Mouse (Mus musculus) forebrain, embryonic 14.5 days (tissue): ENCODE measurements around the gene Smg7. TPM values are rescaled to one million over a fixed set of nuclear protein-coding genes. Genes with fewer than 3 reads are reported as not detected.
A peak's percentile ranks its signal among the peaks of the same experiment; 100 is the strongest.

ENCODE experiments used
- ATAC-seq: fragments of 200-750 bp; cut with Nextera tagmentation; 2 replicates; pipeline ENCODE4 v1.8.0; 2017; ENCODE audit warnings: mild to moderate bottlenecking, moderate library complexity
- DNase-seq: peaks from one replicate; pipeline ENCODE4 v3.0.0-alpha.2; 2015; ENCODE audit warnings: low spot score
- H3K27ac ChIP-seq: fragments of 300-500 bp; sonication (generic); 2 replicates; pipeline ENCODE4 v1.5.1; 2014; ENCODE audit warnings: low read depth, mild to moderate bottlenecking, control low read depth, low read length, moderate library complexity
- H3K27me3 ChIP-seq: fragments of 300-500 bp; sonication (generic); replicated peaks from 2 replicates; pipeline ENCODE4 v1.6.1; 2014; ENCODE audit warnings: low read length, control low read depth, mixed read lengths; ENCODE audit not compliant: control insufficient read depth, insufficient read depth
- H3K36me3 ChIP-seq: fragments of 300-500 bp; sonication (generic); 2 replicates; pipeline ENCODE4 v1.6.1; 2014; ENCODE audit warnings: low read length, control low read depth; ENCODE audit not compliant: control insufficient read depth, insufficient read depth
- H3K4me1 ChIP-seq: fragments of 300-500 bp; sonication (generic); 2 replicates; pipeline ENCODE4 v1.6.1; 2014; ENCODE audit warnings: antibody characterized with exemption, low read length, control low read depth; ENCODE audit not compliant: control insufficient read depth, insufficient read depth
- H3K4me2 ChIP-seq: fragments of 300-500 bp; sonication (generic); 2 replicates; pipeline ENCODE4 v1.6.1; 2014; ENCODE audit warnings: mild to moderate bottlenecking, control low read depth, low read length
- H3K4me3 ChIP-seq: fragments of 300-500 bp; sonication (generic); 2 replicates; pipeline ENCODE4 v1.5.1; 2014; ENCODE audit warnings: low read depth, low read length, control low read depth
- H3K9ac ChIP-seq: fragments of 300-500 bp; sonication (generic); 2 replicates; pipeline ENCODE4 v1.6.1; 2014; ENCODE audit warnings: mild to moderate bottlenecking, low read length, control low read depth, moderate library complexity
- H3K9me3 ChIP-seq: fragments of 300-500 bp; sonication (generic); replicated peaks from 2 replicates; pipeline ENCODE4 v1.6.1; 2016; ENCODE audit warnings: low read length, control low read depth, mixed read lengths; ENCODE audit not compliant: control insufficient read depth
- WGBS: fragments of 180-500 bp; shearing (Covaris S2); extraction: QIAGEN DNeasy Blood & Tissue Kit; methylation state at CpG from one replicate; pipeline ENCODE4 v1.1.7; 2014; 5-methylcytosine and 5-hydroxymethylcytosine counted together
- polyA plus RNA-seq: library from polyadenylated mRNA; unstranded; fragments of >200 nt; fragmentation: Nextera tagmentation; extraction: Ambion mirVana; gene quantifications from 2 replicates; pipeline ENCODE4 v1.2.1, GENCODE M21; 2014

The Smg7 gene
- polyA plus RNA-seq, 1 experiment from 2014 or later = 31.0 TPM

DNA sequence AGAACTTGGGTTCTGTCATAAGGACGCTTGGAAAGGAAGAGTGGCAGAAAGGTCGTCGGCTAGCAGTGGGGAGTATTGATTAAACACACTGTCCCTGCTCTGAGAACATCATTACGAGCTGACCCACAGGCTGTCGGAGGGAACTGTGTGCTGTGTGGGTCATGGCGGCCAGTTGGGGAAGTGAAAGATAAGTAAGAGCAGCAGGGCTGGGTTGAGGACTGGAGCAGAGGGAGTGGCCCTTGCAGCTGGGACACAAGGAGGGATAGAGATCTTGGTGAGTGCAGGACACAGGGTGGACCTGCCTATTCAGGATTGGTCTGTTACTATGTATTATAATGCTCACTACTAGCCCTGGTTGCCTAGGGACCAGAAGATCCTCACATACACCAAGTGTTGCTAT, 97.5 kb downstream of the Smg7 start:
- Histone ChIP-seq H3K9ac (no peak overlapping the region), H3K27me3 (no peaks in the 10 kb centered on the region), H3K36me3 (no peaks in the 10 kb centered on the region), H3K4me2 (no peak overlapping the region), H3K9me3 (no peaks in the 10 kb centered on the region), H3K27ac (no peak overlapping the region), H3K4me1 (no peaks in the 10 kb centered on the region), H3K4me3 (no peak overlapping the region)
- WGBS = 89% methylated on average over 6 of the region's 6 CpGs
- DNase-seq (no peak), ATAC-seq (no peak)

DNA sequence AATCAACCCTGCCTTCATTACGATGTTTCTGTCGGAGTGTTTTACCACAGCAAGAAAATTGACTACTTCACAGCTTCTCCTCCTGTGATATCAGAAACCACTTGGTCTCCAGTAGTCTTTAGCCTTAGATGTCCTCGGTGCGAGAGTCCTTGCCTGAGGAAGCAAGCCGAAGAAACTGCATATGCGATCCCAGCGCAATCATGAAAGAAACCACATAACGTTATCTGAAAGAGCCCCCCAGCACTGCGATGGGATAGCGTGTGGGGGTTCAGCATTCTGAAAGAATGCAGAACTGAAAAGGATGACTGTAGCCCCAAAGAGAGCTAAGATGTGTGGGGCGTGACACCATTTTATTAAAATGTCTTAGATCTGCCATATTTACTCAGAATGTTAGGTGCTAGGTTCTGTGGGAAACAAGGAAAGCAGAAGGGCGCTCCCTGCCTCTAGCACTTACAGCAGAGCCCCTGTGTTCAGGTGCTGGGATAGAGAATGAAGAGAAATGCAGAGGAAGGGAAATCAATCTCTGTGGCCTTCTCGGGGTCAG, 101.7 kb downstream of the Smg7 start:
- Histone ChIP-seq H3K9ac (no peak overlapping the region), H3K36me3 (no peaks in the 10 kb centered on the region), H3K4me1 (no peaks in the 10 kb centered on the region), H3K4me3 (no peak overlapping the region), H3K4me2 (no peak overlapping the region), H3K9me3 (no peaks in the 10 kb centered on the region), H3K27me3 (no peaks in the 10 kb centered on the region), H3K27ac (no peak overlapping the region)
- ATAC-seq (no peak), DNase-seq (no peak)
- WGBS = 91% methylated on average over 13 of the region's 13 CpGs

DNA sequence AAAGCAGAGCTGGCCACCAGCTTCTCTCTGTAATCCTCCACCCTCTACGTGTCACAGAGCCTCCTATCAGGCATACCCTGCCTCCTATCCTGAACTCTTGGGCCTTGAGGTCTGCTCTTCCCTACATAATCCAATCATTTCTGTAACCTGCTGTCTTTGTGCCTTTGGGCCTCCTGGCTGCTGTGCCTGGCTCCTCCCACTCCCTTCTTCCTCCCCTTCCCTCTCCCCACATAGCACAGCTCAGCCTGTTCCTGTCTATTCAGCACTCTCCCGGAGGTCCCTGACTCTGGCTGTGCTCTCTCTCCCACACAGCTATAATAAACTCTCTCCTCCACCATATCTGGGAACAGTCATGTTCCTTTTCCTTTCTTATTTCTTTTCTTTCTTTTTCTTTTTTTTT, 102.5 kb downstream of the Smg7 start, which contains the start of gene Ncf2:
Gene Ncf2, plus strand, starts transcription at position 298 of the 400 bp plus-strand sequence.
- ATAC-seq = peak; percentile 72; the same call in 1 of the 2 replicates
- H3K27me3 ChIP-seq = no peaks in the 10 kb centered on the region
- no peak within 1 kb of the TSS for H3K9ac ChIP-seq
- peak; percentile 40 for DNase-seq
- 0 out of 2 replicates have a peak within 1 kb of the TSS, but pooled peaks have one; percentile 15 for H3K27ac ChIP-seq
- H3K4me2 ChIP-seq = no peak within 1 kb of the TSS
- no peaks in the 10 kb centered on the region for H3K4me1 ChIP-seq
- no peak within 1 kb of the TSS for H3K4me3 ChIP-seq
- WGBS = 3% methylated on average over 2 of the region's 2 CpGs
- no peaks in the 10 kb centered on the region for H3K9me3 ChIP-seq
- H3K36me3 ChIP-seq = no peaks in the 10 kb centered on the region

DNA sequence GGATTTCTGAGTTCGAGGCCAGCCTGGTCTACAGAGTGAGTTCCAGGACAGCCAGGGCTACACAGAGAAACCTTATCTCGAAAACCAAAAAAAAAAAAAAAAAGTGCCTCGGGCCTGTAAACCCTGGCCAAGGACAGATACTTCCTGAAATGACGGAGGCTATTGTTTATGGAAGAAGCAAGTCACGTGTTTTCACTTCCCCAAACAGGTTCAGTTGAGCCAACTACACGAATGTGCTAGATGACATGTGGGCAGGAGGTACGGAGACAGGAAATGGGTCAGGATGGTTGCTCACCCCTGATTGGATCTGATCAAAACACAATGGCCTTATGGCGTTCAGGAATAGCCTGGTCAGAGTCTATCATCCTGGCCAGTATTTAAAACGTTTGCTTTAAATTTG, 104.3 kb downstream of the Smg7 start:
- H3K27ac ChIP-seq = no peak overlapping the region
- H3K9me3 ChIP-seq = no peaks in the 10 kb centered on the region
- H3K36me3 ChIP-seq = no peaks in the 10 kb centered on the region
- H3K9ac ChIP-seq = no peak overlapping the region
- H3K4me2 ChIP-seq = no peak overlapping the region
- no peaks in the 10 kb centered on the region for H3K27me3 ChIP-seq
- DNase-seq (no peak), ATAC-seq (no peak)
- 90% methylated on average over 9 of the region's 9 CpGs for WGBS
- no peak overlapping the region for H3K4me3 ChIP-seq
- no peaks in the 10 kb centered on the region for H3K4me1 ChIP-seq

DNA sequence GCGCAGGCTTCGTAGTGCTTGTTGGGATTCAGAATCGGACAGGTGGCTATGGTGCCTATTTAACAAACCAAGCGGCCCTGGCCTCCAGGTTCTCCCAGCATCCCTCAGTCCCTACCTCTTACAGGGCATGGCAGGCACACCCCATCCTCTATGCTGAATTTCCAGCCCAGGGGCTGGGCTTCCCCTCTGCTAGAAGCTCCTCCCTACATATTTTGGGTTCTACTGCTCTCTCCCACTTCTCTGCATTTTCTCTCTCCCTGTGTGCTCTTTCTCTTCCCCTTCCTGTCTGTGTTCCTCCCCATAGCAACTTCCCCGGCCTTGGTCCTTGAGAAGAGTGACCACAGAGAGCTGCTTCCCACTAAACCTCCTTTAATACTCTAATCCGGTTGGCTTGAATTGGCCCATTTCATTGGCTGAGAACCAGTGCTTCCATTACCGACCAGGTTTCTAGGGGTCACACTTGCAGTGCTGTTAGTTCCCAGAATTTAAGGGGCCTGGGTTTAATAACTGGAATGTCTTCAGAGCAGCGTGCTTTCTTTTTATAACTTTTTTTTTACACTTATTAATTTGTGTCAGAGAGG, 105.7 kb downstream of the Smg7 start:
- WGBS = 84% methylated on average over 8 of the region's 8 CpGs
- H3K4me2 ChIP-seq = no peak overlapping the region
- no peak overlapping the region for H3K4me3 ChIP-seq
- H3K36me3 ChIP-seq = no peaks in the 10 kb centered on the region
- no peaks in the 10 kb centered on the region for H3K9me3 ChIP-seq
- H3K9ac ChIP-seq = no peak overlapping the region
- peaks cover 2% of the 10 kb centered on the region; the same call in 1 of the 2 replicates for H3K4me1 ChIP-seq
- no peak overlapping the region for H3K27ac ChIP-seq
- ATAC-seq = no peak
- DNase-seq = no peak
- no peaks in the 10 kb centered on the region for H3K27me3 ChIP-seq

DNA sequence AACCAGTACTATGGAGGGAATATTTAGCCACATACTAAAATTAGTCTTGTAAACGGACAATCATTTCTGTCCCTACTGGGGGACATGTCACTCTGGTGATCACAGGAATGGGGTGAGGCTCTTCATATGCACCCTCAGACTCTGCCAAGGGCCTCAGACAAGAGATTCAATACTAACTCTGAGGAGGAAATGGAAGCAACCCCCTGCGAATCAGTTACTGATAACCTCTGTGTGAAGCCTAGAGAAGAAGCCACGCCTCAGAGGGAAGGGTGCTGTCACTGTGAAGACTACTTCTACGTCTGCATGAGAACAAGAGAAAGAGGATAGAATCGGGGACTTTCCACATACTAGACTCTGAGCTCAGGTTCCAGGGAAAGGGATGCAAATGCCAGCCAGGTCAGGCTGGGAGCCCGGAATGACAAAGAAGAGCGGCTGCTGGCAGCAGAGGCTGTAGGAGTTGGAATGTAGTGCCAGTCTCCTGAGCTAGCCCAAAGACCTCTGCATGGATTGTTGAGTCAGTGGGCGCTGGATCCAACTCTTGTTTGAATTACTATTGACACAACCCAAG, 106.7 kb downstream of the Smg7 start:
- WGBS = 77% methylated on average over 8 of the region's 8 CpGs
- H3K4me1 ChIP-seq = peaks cover 2% of the 10 kb centered on the region; the same call in 1 of the 2 replicates
- no peak overlapping the region for H3K27ac ChIP-seq
- H3K9ac ChIP-seq = no peak overlapping the region
- ATAC-seq (no peak), DNase-seq (no peak)
- H3K36me3 ChIP-seq = no peaks in the 10 kb centered on the region
- H3K4me2 ChIP-seq = no peak overlapping the region
- H3K4me3 ChIP-seq = no peak overlapping the region
- H3K27me3 ChIP-seq = no peaks in the 10 kb centered on the region
- H3K9me3 ChIP-seq = no peaks in the 10 kb centered on the region

DNA sequence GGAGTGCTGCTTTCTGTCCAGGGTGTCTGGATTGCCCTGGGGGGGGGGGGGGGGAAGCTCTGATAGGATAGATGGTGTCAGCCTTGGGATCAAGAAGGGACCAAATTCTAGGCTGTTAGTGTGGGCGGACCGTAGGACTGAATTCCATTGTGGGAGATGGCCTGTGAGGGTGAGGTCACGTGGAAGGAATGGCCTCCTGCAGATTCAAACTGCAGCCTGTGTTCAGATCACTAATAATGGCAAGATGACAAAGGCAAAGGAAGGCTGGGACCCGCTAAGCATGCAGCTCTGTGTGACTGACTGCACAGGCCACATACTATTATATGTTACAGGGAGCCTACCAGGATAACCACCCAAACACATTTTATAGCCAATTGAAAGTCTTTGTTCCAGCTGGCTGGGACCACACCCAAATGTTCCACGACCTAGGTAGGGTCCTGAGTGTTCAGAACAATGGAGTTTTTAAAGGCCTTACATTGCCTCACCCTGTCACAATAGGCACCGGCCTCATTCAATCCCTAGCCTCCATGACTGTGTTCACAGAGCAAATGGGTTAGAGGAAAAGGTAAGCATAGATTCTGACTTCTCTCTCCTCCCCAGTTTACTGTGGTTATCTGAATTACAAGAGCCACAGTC, 108.8 kb downstream of the Smg7 start:
- Histone ChIP-seq H3K4me1 (peaks cover 2% of the 10 kb centered on the region; the same call in 1 of the 2 replicates), H3K27me3 (no peaks in the 10 kb centered on the region), H3K9me3 (no peaks in the 10 kb centered on the region), H3K36me3 (no peaks in the 10 kb centered on the region), H3K9ac (no peak overlapping the region), H3K27ac (no peak overlapping the region), H3K4me3 (no peak overlapping the region), H3K4me2 (no peak overlapping the region)
- ATAC-seq (no peak), DNase-seq (no peak)
- 15% methylated on average over 6 of the region's 6 CpGs for WGBS

DNA sequence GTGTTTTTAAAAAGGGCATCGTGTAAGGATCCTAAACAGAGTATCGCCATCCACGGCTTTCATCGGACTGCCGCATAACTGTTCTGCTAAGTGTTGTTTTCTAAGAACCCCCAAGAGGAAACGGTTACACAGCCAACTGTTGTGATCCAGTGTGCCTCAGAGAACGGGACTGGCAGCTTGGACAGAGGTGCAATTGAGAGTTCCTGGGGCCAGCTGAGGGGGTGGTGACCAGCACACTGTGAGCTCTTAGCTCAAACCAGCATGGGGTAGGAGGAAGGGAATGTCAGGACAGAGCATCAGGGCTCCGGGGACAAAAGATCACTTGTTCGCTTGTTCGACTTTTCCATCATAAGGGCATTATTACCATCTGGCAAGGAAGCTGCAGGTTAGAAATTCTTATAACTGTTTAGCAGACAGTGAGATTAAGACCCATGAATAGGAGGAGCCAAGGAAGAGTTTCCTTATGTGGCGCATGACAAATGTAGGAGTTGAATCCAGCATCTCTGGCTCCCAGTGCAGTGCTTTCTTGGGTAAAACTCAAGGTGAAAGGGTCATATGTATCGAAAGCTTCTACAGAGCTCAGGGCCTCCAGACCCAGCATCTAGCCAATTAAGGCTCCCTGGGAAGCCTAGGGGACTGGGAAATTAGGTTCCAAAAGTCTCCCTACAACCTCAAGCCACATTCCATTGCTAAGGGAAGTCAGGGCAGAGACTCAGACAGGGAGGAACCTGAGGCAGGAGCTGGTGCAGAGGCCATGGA, 109.5 kb downstream of the Smg7 start:
- ATAC-seq = no peak
- no peaks in the 10 kb centered on the region for H3K36me3 ChIP-seq
- peaks cover 2% of the 10 kb centered on the region; the same call in 1 of the 2 replicates for H3K4me1 ChIP-seq
- H3K4me2 ChIP-seq = no peak overlapping the region
- 9% methylated on average over 12 of the region's 12 CpGs for WGBS
- no peak overlapping the region for H3K9ac ChIP-seq
- H3K27ac ChIP-seq = no peak overlapping the region
- H3K27me3 ChIP-seq = no peaks in the 10 kb centered on the region
- no peak for DNase-seq
- H3K9me3 ChIP-seq = no peaks in the 10 kb centered on the region
- no peak overlapping the region for H3K4me3 ChIP-seq
